Mouse (Mus musculus) lung, embryonic 16.5 days (tissue): ENCODE measurements at regions not wholly inside any gene's neighbourhood (a gene's known extent, or its start where the extent isn't known, plus 50 kb on each side); places are given as distances from the start of the nearest gene placed in this dataset.

Experiments
- ATAC-seq: fragments of 200-750 bp; cut with Nextera tagmentation; 2 replicates; pipeline ENCODE4 v1.8.0; 2017; ENCODE audit warnings: low read depth, mild to moderate bottlenecking, moderate library complexity
- H3K27ac ChIP-seq: fragments of 300-500 bp; sonication (generic); 2 replicates; pipeline ENCODE4 v1.5.1; 2014; ENCODE audit warnings: mild to moderate bottlenecking, control low read depth, low read length
- H3K27me3 ChIP-seq: fragments of 300-500 bp; sonication (generic); 2 replicates; pipeline ENCODE4 v1.6.1; 2014; ENCODE audit warnings: low read depth, low read length, mixed read lengths; ENCODE audit not compliant: control insufficient read depth, insufficient read depth
- H3K36me3 ChIP-seq: fragments of 300-500 bp; sonication (generic); 2 replicates; pipeline ENCODE4 v1.6.1; 2014; ENCODE audit warnings: low read length; ENCODE audit not compliant: control insufficient read depth, insufficient read depth
- H3K4me1 ChIP-seq: fragments of 300-500 bp; sonication (generic); replicated peaks from 2 replicates; pipeline ENCODE4 v1.6.1; 2014; ENCODE audit warnings: low read length, mixed read lengths; ENCODE audit not compliant: control insufficient read depth, insufficient read depth
- H3K4me2 ChIP-seq: fragments of 300-500 bp; sonication (generic); 2 replicates; pipeline ENCODE4 v1.6.1; 2014; ENCODE audit warnings: low read depth, low read length, control low read depth
- H3K4me3 ChIP-seq: fragments of 300-500 bp; sonication (generic); 2 replicates; pipeline ENCODE4 v1.5.1; 2014; ENCODE audit warnings: mild to moderate bottlenecking, low read length, control low read depth
- H3K9ac ChIP-seq: fragments of 300-500 bp; sonication (generic); 2 replicates; pipeline ENCODE4 v1.6.1; 2014; ENCODE audit warnings: low read length, control low read depth
- H3K9me3 ChIP-seq: fragments of 300-500 bp; sonication (generic); 2 replicates; pipeline ENCODE4 v1.6.1; 2016; ENCODE audit warnings: low read length; ENCODE audit not compliant: control insufficient read depth
- WGBS: fragments of 180-500 bp; shearing (Covaris S2); extraction: QIAGEN DNeasy Blood & Tissue Kit; methylation state at CpG from one replicate; pipeline ENCODE4 v1.1.7; 2014; 5-methylcytosine and 5-hydroxymethylcytosine counted together

- no peak for ATAC-seq
- Histone ChIP-seq H3K4me1 (no peaks in the 10 kb centered on the region; the same call in 1 of the 2 replicates), H3K36me3 (no peaks in the 10 kb centered on the region), H3K4me2 (no peak overlapping the region), H3K4me3 (no peak overlapping the region), H3K27me3 (no peaks in the 10 kb centered on the region), H3K9me3 (no peaks in the 10 kb centered on the region), H3K27ac (no peak overlapping the region), H3K9ac (no peak overlapping the region)
- 73% methylated on average over 3 of the region's 3 CpGs for WGBS
Observed at GRCm38 (mm10) chr13:37157808-37158207, 107.8 kb upstream of the F13a1 start.

DNA sequence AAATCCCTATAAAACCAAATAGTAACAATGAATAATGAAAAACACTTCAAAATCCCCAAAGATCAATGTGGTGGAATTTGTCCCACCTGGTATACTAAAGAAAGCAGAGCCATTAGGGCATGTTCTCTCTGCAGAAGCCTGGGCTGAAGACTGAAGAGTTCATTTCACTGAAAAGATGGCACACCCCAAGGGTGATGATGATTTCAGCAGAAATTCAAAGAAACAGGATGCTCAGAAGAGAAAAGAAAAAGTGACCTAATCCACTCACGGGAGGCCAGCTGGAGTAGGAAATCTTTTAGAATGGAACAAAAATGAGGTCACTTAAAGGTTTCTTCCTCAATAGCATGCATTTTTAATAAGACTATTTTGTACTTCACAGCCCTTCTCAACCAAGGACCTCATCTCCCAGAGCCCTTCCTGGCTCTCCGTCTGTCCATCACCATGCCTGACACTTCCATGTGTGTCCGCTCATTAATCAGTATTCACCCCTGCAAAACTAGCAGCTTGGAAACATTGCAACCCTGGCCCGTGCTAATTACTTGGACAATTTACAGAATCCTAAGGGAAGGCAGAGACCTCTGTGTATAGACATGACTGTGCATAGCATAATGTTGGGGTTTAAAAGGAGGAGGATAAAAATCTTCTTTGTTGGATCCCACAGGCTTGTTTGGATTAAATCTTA lies 101.9 kb upstream of the F13a1 start:
- H3K9ac ChIP-seq = no peak overlapping the region
- ATAC-seq = no peak

GRCm38 (mm10) chr13:37149961-37150360 lies 99.9 kb upstream of the F13a1 start:
- ATAC-seq = no peak
- WGBS = 76% methylated on average over 1 of the region's 1 CpGs
- no peak overlapping the region for H3K4me3 ChIP-seq

More for the DNA sequence above, 101.9 kb upstream of the F13a1 start:
- Histone ChIP-seq H3K4me3 (no peak overlapping the region), H3K9me3 (no peaks in the 10 kb centered on the region), H3K27me3 (no peaks in the 10 kb centered on the region), H3K4me1 (no peaks in the 10 kb centered on the region), H3K36me3 (no peaks in the 10 kb centered on the region), H3K27ac (no peak overlapping the region), H3K4me2 (no peak overlapping the region)
- WGBS = 74% methylated on average over 4 of the region's 4 CpGs

GRCm38 (mm10) chr13:37149066-37149781 lies 99.2 kb upstream of the F13a1 start:
- H3K4me3 ChIP-seq = no peak overlapping the region
- H3K4me2 ChIP-seq = no peak overlapping the region
- no peaks in the 10 kb centered on the region for H3K9me3 ChIP-seq
- no peaks in the 10 kb centered on the region for H3K27me3 ChIP-seq
- WGBS = 61% methylated on average over 3 of the region's 3 CpGs
- H3K4me1 ChIP-seq = no peaks in the 10 kb centered on the region
- H3K36me3 ChIP-seq = no peaks in the 10 kb centered on the region
- H3K9ac ChIP-seq = no peak overlapping the region
- no peak for ATAC-seq
- H3K27ac ChIP-seq = no peak overlapping the region

More at GRCm38 (mm10) chr13:37149961-37150360, 99.9 kb upstream of the F13a1 start:
- H3K27me3 ChIP-seq = no peaks in the 10 kb centered on the region
- no peaks in the 10 kb centered on the region for H3K4me1 ChIP-seq
- no peak overlapping the region for H3K4me2 ChIP-seq
- no peak overlapping the region for H3K27ac ChIP-seq
- no peaks in the 10 kb centered on the region for H3K9me3 ChIP-seq
- no peaks in the 10 kb centered on the region for H3K36me3 ChIP-seq
- no peak overlapping the region for H3K9ac ChIP-seq

GRCm38 (mm10) chr13:37148627-37149026 lies 98.6 kb upstream of the F13a1 start:
- no peak for ATAC-seq
- no peaks in the 10 kb centered on the region for H3K27me3 ChIP-seq
- H3K9me3 ChIP-seq = no peaks in the 10 kb centered on the region
- H3K27ac ChIP-seq = no peak overlapping the region
- no peaks in the 10 kb centered on the region for H3K36me3 ChIP-seq
- no peaks in the 10 kb centered on the region for H3K4me1 ChIP-seq
- 61% methylated on average over 1 of the region's 1 CpGs for WGBS
- no peak overlapping the region for H3K9ac ChIP-seq
- no peak overlapping the region for H3K4me2 ChIP-seq
- H3K4me3 ChIP-seq = no peak overlapping the region

DNA sequence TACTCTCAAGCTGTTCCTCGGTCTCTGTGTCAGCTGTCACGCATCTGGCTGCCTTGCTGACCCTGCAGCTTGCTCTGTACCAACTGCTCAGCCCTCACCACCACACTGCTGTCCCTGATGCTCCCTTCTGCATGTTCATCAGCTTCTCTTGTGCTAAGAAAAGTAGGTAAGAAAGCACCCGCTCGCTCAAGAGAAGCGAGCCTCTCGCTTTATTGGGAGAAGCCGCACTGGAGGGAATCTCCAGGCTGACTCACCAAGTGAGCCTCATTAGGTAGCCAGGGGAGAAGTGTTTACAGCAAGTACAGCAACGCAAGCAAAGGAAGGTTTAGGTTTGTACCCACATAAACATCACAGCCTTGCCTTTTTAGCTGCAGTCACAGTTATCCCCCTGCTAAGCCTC lies 97.7 kb upstream of the F13a1 start:
- 86% methylated on average over 8 of the region's 8 CpGs for WGBS
- Histone ChIP-seq H3K36me3 (no peaks in the 10 kb centered on the region), H3K9ac (no peak overlapping the region), H3K9me3 (no peaks in the 10 kb centered on the region), H3K4me2 (no peak overlapping the region), H3K4me1 (no peaks in the 10 kb centered on the region), H3K27ac (no peak overlapping the region), H3K4me3 (no peak overlapping the region), H3K27me3 (no peaks in the 10 kb centered on the region)
- no peak for ATAC-seq

DNA sequence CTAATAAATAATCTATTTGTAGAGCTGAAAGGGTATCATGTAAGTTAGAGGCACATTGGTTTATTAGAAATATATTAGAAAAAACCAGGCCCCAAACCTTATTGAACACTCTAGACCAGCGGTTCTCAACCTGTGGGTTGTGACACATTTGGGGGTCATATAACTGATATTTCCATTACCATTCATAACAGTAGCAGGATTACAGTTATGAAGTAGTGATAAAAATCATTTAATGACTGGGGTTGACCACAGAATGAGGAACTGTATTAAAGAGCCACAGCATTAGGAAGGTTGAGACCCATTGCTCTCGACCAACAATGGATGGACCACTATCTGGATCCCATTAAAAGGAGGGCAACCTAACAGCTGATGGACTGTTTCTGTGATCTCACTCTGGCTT lies 92.8 kb upstream of the F13a1 start:
- no peak overlapping the region for H3K4me2 ChIP-seq
- no peaks in the 10 kb centered on the region for H3K27me3 ChIP-seq
- H3K27ac ChIP-seq = no peak overlapping the region
- no peak overlapping the region for H3K9ac ChIP-seq
- WGBS = 92% methylated on average over 2 of the region's 2 CpGs
- ATAC-seq = no peak
- H3K36me3 ChIP-seq = no peaks in the 10 kb centered on the region
- no peaks in the 10 kb centered on the region for H3K9me3 ChIP-seq
- no peaks in the 10 kb centered on the region for H3K4me1 ChIP-seq
- H3K4me3 ChIP-seq = no peak overlapping the region

- no peak overlapping the region for H3K4me3 ChIP-seq
- no peak overlapping the region for H3K4me2 ChIP-seq
- no peak for ATAC-seq
- 59% methylated on average over 1 of the region's 1 CpGs for WGBS
- H3K9ac ChIP-seq = no peak overlapping the region
- no peak overlapping the region for H3K27ac ChIP-seq
- H3K4me1 ChIP-seq = peaks cover 2% of the 10 kb centered on the region; the same call in 1 of the 2 replicates
- H3K27me3 ChIP-seq = no peaks in the 10 kb centered on the region
- no peaks in the 10 kb centered on the region for H3K36me3 ChIP-seq
- no peaks in the 10 kb centered on the region for H3K9me3 ChIP-seq
Observed at GRCm38 (mm10) chr13:37135115-37135514, 85.1 kb upstream of the F13a1 start.

DNA sequence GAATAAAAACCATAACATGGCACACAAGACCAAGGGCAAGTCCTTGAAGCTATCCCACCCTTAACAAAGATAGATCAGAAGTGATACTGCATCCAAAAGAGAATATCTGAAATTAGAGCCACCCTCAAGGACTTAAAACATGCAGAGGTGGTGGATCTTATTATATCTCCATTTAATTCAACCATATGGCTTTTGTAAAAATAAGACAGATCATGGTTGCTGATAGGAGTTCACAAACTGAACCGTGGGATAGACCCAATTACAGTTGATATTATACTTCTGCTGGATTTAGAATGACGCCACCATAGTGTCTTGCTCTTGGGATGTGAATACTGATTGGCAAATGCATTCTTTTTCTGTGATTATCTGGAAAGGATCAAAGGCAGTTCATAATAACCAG lies 84.5 kb upstream of the F13a1 start:
- H3K4me2 ChIP-seq = no peak overlapping the region
- no peaks in the 10 kb centered on the region for H3K36me3 ChIP-seq
- 66% methylated on average over 2 of the region's 2 CpGs for WGBS
- no peaks in the 10 kb centered on the region for H3K27me3 ChIP-seq
- no peak overlapping the region for H3K9ac ChIP-seq
- no peak overlapping the region for H3K27ac ChIP-seq
- H3K4me1 ChIP-seq = peaks cover 2% of the 10 kb centered on the region; the same call in 1 of the 2 replicates
- no peak for ATAC-seq
- H3K4me3 ChIP-seq = no peak overlapping the region
- H3K9me3 ChIP-seq = no peaks in the 10 kb centered on the region
